Mouse (Mus musculus): ENCODE data around the gene Defb7.

Gene Defb7

GRCm38 (mm10) chr8:19494797-19495196 lies at the start of gene Defb7:
Defb7 (plus strand) TSS chr8:19495097.
- no peak for DNase-seq

- no peak for DNase-seq
These were observed 48.5 kb upstream of the Defb7 start for GRCm38 (mm10) chr8:19446378-19446777.

DNA sequence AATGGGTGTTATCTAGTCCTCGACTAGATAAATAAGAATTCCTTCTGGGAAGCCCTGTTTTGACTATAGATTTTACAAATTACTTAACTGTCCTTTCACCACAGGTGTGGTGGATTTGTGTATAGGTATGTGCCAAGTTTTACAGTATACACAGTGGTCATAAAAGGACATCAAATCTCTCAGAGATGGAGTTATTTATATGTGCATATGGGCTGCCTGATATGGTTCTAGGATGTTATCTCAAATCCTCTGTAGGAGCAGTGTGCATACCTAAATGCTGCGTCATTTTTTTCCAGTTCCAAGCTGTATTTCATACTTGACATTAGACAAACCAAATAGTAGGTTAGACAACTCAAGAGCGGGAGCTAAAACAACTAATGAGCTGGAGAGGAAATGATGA lies 33.5 kb upstream of the Defb7 start:
- no peak for DNase-seq

DNA sequence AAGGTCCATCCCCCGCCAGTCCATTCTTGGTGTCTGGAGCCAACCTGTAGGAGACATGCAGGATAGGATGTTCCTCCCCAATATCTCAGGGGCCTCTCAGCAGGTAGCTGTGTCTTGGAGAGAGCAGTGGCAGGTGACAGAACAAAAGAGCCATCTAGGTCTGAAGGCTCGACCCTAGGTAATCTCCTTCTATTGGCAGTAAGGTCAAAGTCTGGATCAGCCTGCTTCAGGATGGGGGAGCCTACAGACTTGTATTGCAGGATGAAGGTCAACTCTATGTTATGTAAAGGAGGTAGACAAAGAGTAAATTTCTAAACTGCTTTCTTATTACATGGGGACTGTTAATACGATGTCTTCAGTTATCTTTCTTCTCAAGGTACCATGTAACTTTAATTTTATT lies 25.9 kb upstream of the Defb7 start:
- no peak for DNase-seq

DNA sequence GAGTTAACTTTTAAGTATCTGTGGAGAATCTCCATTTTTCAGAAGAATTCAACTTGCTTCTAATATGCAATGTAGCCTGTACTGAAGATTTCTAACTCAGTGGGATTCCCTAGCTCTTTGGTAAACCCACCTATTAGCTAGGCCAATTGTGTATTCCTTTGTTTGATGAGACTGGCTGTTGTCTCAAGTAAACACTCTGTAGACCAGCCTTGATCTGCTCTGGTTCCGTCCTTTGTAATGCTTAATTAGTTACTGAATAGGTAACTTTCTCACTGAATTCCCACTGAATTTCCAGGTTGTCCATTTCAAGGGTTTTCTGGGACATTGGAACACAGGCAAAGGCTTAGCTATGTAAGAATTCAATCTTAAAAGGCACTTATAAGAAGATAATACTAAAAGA lies 5.6 kb downstream of the Defb7 start:
- no peak for DNase-seq

DNA sequence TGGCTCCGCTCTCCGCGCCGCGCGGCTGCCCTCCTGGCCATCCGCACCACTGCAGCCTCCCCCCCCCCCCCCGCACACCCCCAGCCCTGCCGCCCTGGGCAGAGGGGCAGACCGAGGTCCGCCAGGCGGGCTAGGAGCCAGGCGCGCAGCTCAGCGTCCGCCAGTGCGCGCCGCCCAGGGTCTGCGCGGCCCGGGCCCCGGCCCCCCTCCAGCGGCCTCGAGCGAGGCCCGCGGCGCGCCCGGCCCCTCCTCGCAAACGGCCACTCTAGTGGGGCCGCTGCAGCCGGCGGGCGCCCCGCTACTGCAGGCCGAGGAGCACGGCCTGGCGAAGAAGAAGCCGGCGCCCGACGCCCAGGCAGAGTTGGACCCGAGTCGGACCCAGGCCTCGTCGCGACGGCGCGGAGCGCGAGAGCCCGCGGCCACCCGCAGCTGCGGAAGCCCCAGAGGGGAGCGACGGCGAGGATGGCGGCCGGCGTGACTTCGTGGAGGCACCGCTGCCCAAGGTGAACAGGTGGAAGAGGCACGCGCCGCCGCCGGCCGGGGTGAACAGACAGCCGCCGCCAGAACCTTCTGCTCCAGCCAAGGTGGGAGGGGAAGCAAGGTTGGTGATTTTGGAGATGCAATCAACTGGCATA lies 40.4 kb downstream of the Defb7 start:
- DNase-seq: peak; percentile 11 to 49

- no peak for DNase-seq
These were observed 45.5 kb downstream of the Defb7 start for GRCm38 (mm10) chr8:19540376-19540775.

Measured in kidney, postnatal 36 days (tissue).